Mouse (Mus musculus) gastrocnemius, postnatal 14 days (tissue): ENCODE results near the gene Pepd. TPM values are rescaled to one million over a fixed set of nuclear protein-coding genes. Genes with fewer than 3 reads are reported as not detected.
A peak's percentile ranks its signal among the peaks of the same experiment; 100 is the strongest.

ENCODE experiments used
- DNase-seq: peaks from one replicate; pipeline ENCODE4 v3.0.0; 2021; ENCODE audit warnings: mixed read lengths
- intact Hi-C: fragments of 180-260 bp; cut with DNase I; formaldehyde crosslinking; loops from one replicate; pipeline ENCODE4 v1.15.1; 2025; ENCODE audit warnings: low total_unique reads
- total RNA-seq, 2 experiments: library from RNA; stranded (reverse); gene quantifications; 2 replicates each; pipeline ENCODE4 v1.2.3; 2021

Pepd gene
- total RNA-seq, 2 experiments from 2014 or later = 25.4 to 27.0 TPM

- intact Hi-C loops = loop anchor here (10.0 kb wide), 2 partner anchors 243 to 347 kb away; no protein-coding TSS in a partner anchor
- no peak for DNase-seq
Observed at GRCm38 (mm10) chr7:35021365-35021764, 109.2 kb downstream of the Pepd start.

- intact Hi-C loops = loop anchor here (10.0 kb wide), 2 partner anchors 242 to 348 kb away; no protein-coding TSS in a partner anchor
- no peak for DNase-seq
Observed at GRCm38 (mm10) chr7:35023251-35023650, 111.1 kb downstream of the Pepd start.

- DNase-seq = no peak
- intact Hi-C loops = loop anchor here (10.0 kb wide), 2 partner anchors 240 to 350 kb away; no protein-coding TSS in a partner anchor
Observed at GRCm38 (mm10) chr7:35024426-35024825, 112.2 kb downstream of the Pepd start.

- peak; percentile 73 for DNase-seq
- intact Hi-C loops = loop anchor here (1.0 to 10.0 kb wide), 5 partner anchors 26 to 351 kb away; partner anchors contain the start of gene Cebpa
Observed at GRCm38 (mm10) chr7:35025409-35026275, 113.5 kb downstream of the Pepd start.

GRCm38 (mm10) chr7:35026276-35026630 is 114.1 kb downstream of the Pepd start:
- DNase-seq = no peak
- intact Hi-C loops = loop anchor here (1.0 to 10.0 kb wide), 5 partner anchors 25 to 351 kb away; partner anchors contain the start of gene Cebpa

- intact Hi-C loops = loop anchor here (1.0 to 10.0 kb wide), 5 partner anchors 24 to 352 kb away; partner anchors contain the start of gene Cebpa
- DNase-seq = peak; percentile 44
Observed at GRCm38 (mm10) chr7:35026838-35027291, 114.7 kb downstream of the Pepd start.

GRCm38 (mm10) chr7:35027801-35028420 is 115.7 kb downstream of the Pepd start:
- no peak for DNase-seq
- intact Hi-C loops = loop anchor here (2.0 to 10.0 kb wide), 4 partner anchors 89 to 353 kb away; partner anchors contain the start of gene Cebpa

- DNase-seq = no peak
- intact Hi-C loops = loop anchor here (5.0 to 10.0 kb wide), 3 partner anchors 89 to 354 kb away; partner anchors contain the start of gene Cebpa
Observed at GRCm38 (mm10) chr7:35028559-35028958, 116.4 kb downstream of the Pepd start.

- DNase-seq = no peak
- intact Hi-C loops = loop anchor here (5.0 to 10.0 kb wide), 3 partner anchors 88 to 354 kb away; partner anchors contain the start of gene Cebpa
Observed at GRCm38 (mm10) chr7:35029228-35029627, 117.0 kb downstream of the Pepd start.

GRCm38 (mm10) chr7:35029648-35030047 is 117.5 kb downstream of the Pepd start:
- no peak for DNase-seq
- intact Hi-C loops = loop anchor here (5.0 to 10.0 kb wide), 3 partner anchors 88 to 355 kb away; partner anchors contain the start of gene Cebpa

- intact Hi-C loops = no loop called here
- no peak for DNase-seq
Observed at GRCm38 (mm10) chr7:35030567-35030966, 118.4 kb downstream of the Pepd start.

- intact Hi-C loops = no loop called here
- peak; percentile 51 for DNase-seq
Observed at GRCm38 (mm10) chr7:35035141-35035553, 123.0 kb downstream of the Pepd start.

- intact Hi-C loops = no loop called here
- no peak for DNase-seq
Observed at GRCm38 (mm10) chr7:35035565-35035964, 123.4 kb downstream of the Pepd start.

GRCm38 (mm10) chr7:35036266-35036731 is 124.1 kb downstream of the Pepd start:
- DNase-seq = peak; percentile 76
- intact Hi-C loops = no loop called here

GRCm38 (mm10) chr7:35037408-35037807 is 125.2 kb downstream of the Pepd start:
- no peak for DNase-seq
- intact Hi-C loops = no loop called here

- no peak for DNase-seq
Observed at GRCm38 (mm10) chr7:35040176-35040972, 128.2 kb downstream of the Pepd start.

GRCm38 (mm10) chr7:35041286-35042208 is 129.4 kb downstream of the Pepd start:
- intact Hi-C loops = no loop called here
- DNase-seq = no peak

More at GRCm38 (mm10) chr7:35040176-35040972, 128.2 kb downstream of the Pepd start:
- intact Hi-C loops = no loop called here

- intact Hi-C loops = no loop called here
- no peak for DNase-seq
Observed at GRCm38 (mm10) chr7:35042209-35042554, 130.0 kb downstream of the Pepd start.
